Mouse (Mus musculus): ENCODE results near the gene C1qtnf3. TPM values are rescaled to one million over a fixed set of nuclear protein-coding genes. Genes with fewer than 3 reads are reported as not detected.
A peak's percentile ranks its signal among the peaks of the same experiment; 100 is the strongest.
"Not testable (repeated sequence)": the region's sequence is repeated elsewhere in the genome, so short reads cannot be mapped to it uniquely, and the experiment has no call there.

C1qtnf3 gene
- polyA plus RNA-seq, 1 experiment from 2014 or later: 1.2 TPM

DNA sequence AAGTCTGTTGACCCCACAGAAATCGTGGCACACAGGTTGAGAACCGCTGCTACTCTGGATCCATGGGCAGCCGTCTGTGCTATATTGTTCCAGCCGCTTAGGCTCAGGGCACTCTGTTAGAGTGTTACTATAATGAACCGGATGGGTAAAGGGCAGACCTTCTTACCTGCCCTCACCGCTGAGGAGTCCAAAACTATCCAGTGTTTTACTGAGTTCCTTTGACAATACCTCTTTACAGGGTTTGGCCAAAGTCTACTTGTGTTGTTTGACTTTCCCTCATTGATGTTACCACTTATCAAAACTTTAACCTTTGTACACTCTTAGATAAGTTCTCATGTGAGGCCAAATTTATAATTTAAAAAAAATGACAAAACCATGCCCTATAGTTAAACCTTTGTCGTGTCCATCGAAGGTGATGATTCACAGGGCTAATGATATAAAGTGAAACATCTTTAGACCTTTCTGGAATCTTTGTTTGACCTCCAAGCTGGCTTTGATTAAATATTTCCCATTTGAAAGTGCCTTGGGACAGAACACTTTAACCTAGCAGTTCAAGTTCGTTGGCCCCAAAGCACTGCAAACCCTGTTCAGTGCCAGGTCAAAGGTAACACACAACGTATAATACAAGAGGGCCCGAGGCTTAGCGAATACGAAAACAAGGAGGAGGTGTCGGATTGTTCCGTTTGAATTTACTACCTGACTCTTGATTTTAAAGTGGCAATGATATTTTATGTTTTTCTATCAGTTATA lies 7.3 kb downstream of the C1qtnf3 start:
- Histone ChIP-seq H3K27me3 (no peaks in the 10 kb centered on the region), H3K9me3 (replicated peaks) (no peaks in the 10 kb centered on the region), H3K4me1 (replicated peaks) (no peaks in the 10 kb centered on the region; the same call in 1 of the 2 replicates), H3K4me3 (no peak overlapping the region), H3K27ac (no peak overlapping the region), H3K4me2 (no peak overlapping the region), H3K36me3 (no peaks in the 10 kb centered on the region), H3K9ac (no peak overlapping the region)
- no peak for ATAC-seq (replicated peaks; ENCODE audit: insufficient number of reproducible peaks, insufficient read depth, low FRiP score, low read depth)
- WGBS: 88% methylated on average over 15 of the region's 15 CpGs

DNA sequence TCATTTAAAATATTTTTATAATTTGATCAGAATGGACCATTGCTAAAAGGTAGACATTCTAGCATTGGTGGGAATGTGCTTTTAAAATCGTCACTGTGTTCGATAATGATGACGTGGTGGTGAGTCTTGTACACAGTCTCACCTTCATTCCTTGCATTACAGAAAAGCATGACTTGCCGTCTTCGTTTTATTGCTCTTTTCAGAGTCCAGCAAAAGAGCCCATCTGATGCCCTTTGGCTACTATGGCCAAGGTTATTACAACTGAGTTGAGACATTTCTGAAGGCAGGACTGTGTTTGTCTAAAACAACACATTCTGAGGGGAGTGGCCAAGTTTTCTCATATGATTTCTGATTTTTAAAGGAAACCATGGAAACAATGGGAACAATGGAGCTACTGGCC lies 8.1 kb downstream of the C1qtnf3 start:
- no peaks in the 10 kb centered on the region; the same call in 1 of the 2 replicates for H3K4me1 ChIP-seq (replicated peaks)

DNA sequence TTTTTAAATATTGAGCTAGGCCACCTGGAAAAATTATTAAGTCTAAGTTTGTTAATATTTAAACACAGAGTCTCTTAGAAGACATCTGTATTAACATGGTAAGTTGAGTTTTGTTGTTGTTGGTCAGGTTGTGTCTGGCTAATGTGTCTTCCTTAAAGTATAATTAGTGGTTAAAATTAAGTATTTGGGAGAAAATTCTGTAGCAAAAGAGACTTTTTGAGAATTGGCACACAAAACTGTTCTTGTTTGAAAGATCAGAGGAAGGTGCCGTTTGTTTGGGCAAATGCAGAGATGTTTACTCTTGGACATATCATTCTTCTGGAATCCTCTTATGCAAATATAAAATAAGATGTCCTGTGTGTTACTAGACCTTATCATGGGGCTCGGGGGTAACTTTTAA lies 10.5 kb downstream of the C1qtnf3 start:
- H3K4me2 ChIP-seq: no peak overlapping the region
- no peaks in the 10 kb centered on the region; the same call in 1 of the 2 replicates for H3K4me1 ChIP-seq (replicated peaks)
- WGBS: 79% methylated on average over 2 of the region's 2 CpGs
- no peaks in the 10 kb centered on the region for H3K9me3 ChIP-seq (replicated peaks)
- no peak overlapping the region for H3K9ac ChIP-seq
- H3K27me3 ChIP-seq: no peaks in the 10 kb centered on the region
- H3K36me3 ChIP-seq: no peaks in the 10 kb centered on the region
- no peak for ATAC-seq (replicated peaks; ENCODE audit: insufficient number of reproducible peaks, insufficient read depth, low FRiP score, low read depth)
- no peak overlapping the region for H3K27ac ChIP-seq
- H3K4me3 ChIP-seq: no peak overlapping the region

More for the DNA sequence above, 8.1 kb downstream of the C1qtnf3 start:
- no peaks in the 10 kb centered on the region for H3K27me3 ChIP-seq
- no peak overlapping the region for H3K4me3 ChIP-seq
- H3K9me3 ChIP-seq (replicated peaks): no peaks in the 10 kb centered on the region
- H3K4me2 ChIP-seq: no peak overlapping the region
- ATAC-seq (replicated peaks; ENCODE audit: insufficient number of reproducible peaks, insufficient read depth, low FRiP score, low read depth): no peak
- H3K27ac ChIP-seq: no peak overlapping the region
- WGBS: 86% methylated on average over 5 of the region's 5 CpGs
- no peak overlapping the region for H3K9ac ChIP-seq
- no peaks in the 10 kb centered on the region for H3K36me3 ChIP-seq

DNA sequence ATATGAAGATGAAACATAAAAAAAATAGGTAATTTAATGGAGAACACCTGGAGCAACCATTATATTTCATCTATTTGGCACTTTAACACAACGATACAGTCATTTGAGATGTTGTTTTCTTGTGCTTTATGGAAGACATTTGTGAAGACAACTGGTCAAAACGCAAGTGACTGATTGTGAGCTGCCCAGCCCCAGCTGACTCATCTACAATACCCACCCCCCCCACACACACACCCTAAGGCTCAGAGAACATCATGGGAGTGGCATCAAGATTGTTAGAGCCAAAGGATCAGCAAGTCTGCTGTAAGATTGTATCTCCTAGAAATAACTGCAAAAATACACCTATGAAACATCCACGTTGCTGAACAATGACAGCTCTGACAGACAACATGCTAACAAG lies 17.3 kb downstream of the C1qtnf3 start:
- WGBS: 65% methylated on average over 3 of the region's 3 CpGs
- H3K9ac ChIP-seq: no peak overlapping the region

DNA sequence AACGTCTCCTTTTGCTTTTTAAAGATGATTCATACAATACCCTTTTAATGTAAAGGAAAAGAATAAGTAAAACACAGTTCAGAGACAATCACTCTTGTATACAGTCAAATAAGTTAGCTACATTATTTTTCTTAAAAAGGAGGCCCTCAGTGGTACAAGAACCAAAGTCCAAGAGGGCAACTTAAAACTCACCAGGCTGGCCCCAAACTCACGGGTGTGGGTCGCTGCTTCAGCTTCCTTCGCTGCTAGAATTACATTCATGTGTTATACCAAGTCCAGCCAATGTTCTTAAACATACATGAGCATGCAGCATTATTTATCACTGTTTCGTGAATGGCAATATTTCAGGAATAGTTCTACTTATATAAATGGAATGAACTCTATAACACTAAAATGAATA lies 18.6 kb downstream of the C1qtnf3 start:
- Histone ChIP-seq H3K4me3 (no peak overlapping the region), H3K4me1 (replicated peaks) (no peaks in the 10 kb centered on the region), H3K36me3 (no peaks in the 10 kb centered on the region), H3K9me3 (replicated peaks) (no peaks in the 10 kb centered on the region), H3K27ac (no peak overlapping the region), H3K4me2 (no peak overlapping the region), H3K9ac (no peak overlapping the region), H3K27me3 (no peaks in the 10 kb centered on the region)
- 76% methylated on average over 5 of the region's 5 CpGs for WGBS
- no peak for ATAC-seq (replicated peaks; ENCODE audit: insufficient number of reproducible peaks, insufficient read depth, low FRiP score, low read depth)

More for the DNA sequence above, 17.3 kb downstream of the C1qtnf3 start:
- ATAC-seq (replicated peaks; ENCODE audit: insufficient number of reproducible peaks, insufficient read depth, low FRiP score, low read depth): no peak
- Histone ChIP-seq H3K9me3 (replicated peaks) (no peaks in the 10 kb centered on the region), H3K27ac (no peak overlapping the region), H3K4me1 (replicated peaks) (no peaks in the 10 kb centered on the region), H3K4me2 (no peak overlapping the region), H3K36me3 (no peaks in the 10 kb centered on the region), H3K4me3 (no peak overlapping the region), H3K27me3 (no peaks in the 10 kb centered on the region)

DNA sequence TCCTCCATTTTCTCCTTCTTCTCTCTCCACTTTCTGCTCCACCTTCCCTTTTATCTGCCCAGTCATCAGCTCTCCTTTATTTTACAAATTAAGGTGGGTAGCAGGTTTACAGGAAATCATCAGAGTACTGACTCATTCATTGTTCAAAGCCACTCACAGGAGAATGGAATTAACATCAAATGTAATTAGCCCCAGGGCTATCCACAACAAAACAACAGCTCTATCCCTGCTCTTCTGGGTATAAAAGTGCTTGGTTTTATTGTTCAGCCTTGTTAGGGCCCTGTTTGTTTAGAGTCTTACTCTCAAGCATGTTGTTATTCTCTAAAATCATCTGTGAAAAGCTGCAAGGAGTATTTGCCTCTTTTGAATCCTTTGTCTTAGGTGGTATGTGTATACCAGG lies 25.0 kb downstream of the C1qtnf3 start:
- H3K27me3 ChIP-seq: no peaks in the 10 kb centered on the region
- no peak overlapping the region for H3K27ac ChIP-seq
- H3K4me3 ChIP-seq: no peak overlapping the region
- H3K36me3 ChIP-seq: no peaks in the 10 kb centered on the region
- no peak for ATAC-seq (replicated peaks; ENCODE audit: insufficient number of reproducible peaks, insufficient read depth, low FRiP score, low read depth)
- H3K4me2 ChIP-seq: no peak overlapping the region
- H3K4me1 ChIP-seq (replicated peaks): 0 out of 2 replicates have a peak, but pooled peaks cover 3% of the 10 kb centered on the region
- H3K9ac ChIP-seq: no peak overlapping the region
- H3K9me3 ChIP-seq (replicated peaks): no peaks in the 10 kb centered on the region

DNA sequence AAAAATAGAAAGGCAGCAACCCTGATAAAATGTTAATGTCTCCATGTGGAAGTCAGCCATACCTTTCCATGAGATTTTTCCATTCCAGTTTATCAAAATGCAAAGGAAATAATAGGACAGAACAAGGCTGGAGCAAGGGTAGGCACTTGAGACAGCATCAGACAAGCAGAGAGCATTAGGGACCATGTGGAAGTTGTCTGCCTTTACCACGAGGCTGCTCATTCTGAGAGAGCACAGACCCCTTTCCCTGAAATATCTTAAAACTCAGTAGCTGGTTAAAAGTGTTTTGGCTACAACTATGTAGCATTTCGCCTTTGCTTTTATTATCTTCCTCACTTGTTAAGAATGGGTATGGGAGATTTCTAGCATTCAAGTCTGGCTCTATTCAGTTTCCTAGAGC lies 28.6 kb downstream of the C1qtnf3 start:
- peak overlapping the region; percentile 71 for H3K4me3 ChIP-seq
- no peaks in the 10 kb centered on the region for H3K9me3 ChIP-seq (replicated peaks)
- no peak for ATAC-seq (replicated peaks; ENCODE audit: insufficient number of reproducible peaks, insufficient read depth, low FRiP score, low read depth)
- peaks cover 5% of the 10 kb centered on the region; the same call in 1 of the 2 replicates for H3K4me1 ChIP-seq (replicated peaks)
- WGBS: 61% methylated on average over 2 of the region's 2 CpGs
- H3K9ac ChIP-seq: no peak overlapping the region
- no peaks in the 10 kb centered on the region for H3K36me3 ChIP-seq
- peak overlapping the region; percentile 61 for H3K4me2 ChIP-seq
- H3K27me3 ChIP-seq: no peaks in the 10 kb centered on the region
- no peak overlapping the region for H3K27ac ChIP-seq

DNA sequence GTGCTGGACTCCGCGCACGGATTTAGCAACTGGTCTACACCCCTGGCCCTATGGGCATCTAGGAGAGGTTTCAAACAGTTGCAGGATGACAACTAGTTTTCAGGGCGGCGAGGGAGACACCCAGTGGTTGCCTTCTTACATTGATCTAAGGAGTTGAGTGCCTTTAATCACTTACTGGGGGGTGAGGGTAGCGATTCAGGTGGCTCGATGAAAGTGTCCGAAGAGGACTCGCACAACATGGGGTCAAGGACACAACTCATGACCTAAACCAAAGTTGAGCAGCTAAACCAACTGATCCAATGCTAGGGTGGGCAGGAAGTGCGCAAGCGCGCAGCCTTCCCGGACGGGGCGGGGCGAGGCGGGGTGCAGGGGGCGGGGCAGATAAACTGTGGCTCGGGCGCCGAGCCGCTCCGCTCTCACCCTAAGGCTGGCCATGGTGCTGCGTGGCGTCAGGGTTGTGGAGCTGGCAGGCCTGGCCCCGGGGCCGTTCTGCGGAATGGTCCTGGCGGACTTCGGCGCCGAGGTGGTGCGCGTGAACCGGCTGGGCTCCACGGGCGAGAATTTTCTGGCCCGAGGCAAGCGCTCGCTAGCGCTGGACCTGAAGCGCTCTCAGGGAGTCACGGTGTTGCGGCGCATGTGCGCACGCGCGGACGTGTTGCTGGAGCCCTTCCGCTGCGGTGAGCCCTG lies 29.4 kb downstream of the C1qtnf3 start, which contains the start of gene Amacr:
Gene Amacr (plus strand): TSS at position 380 of the 687 bp plus-strand sequence.
- peaks cover 5% of the 10 kb centered on the region; the same call in 1 of the 2 replicates for H3K4me1 ChIP-seq (replicated peaks)
- WGBS: under 1% methylated on average over 52 of the region's 52 CpGs
- H3K27ac ChIP-seq: peak within 1 kb of the TSS; percentile 96
- H3K4me3 ChIP-seq: peak within 1 kb of the TSS; percentile 71
- peak within 1 kb of the TSS; percentile 80 for H3K9ac ChIP-seq
- H3K4me2 ChIP-seq: peak within 1 kb of the TSS; percentile 61
- no peaks in the 10 kb centered on the region for H3K27me3 ChIP-seq
- ATAC-seq (replicated peaks; ENCODE audit: insufficient number of reproducible peaks, insufficient read depth, low FRiP score, low read depth): peak; percentile 100
- H3K9me3 ChIP-seq (replicated peaks): no peaks in the 10 kb centered on the region
- H3K36me3 ChIP-seq: no peaks in the 10 kb centered on the region

DNA sequence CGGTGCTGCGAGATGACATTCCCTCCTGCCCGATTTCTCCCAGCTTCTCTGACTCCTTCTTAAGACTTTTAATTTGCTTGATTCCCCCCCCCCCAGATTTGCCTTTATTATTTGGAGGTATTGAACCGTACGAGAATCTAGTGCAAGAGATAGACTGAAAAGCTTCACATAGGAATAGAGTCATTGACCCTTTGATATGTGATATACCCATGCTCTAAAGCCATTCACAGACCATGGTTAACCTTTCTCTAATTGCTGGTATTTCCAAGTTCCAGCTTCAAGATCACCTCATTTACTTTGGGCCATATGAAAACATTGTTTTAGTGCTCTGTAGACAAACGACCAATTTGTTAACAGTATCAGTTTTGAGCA lies 29.9 kb downstream of the C1qtnf3 start:
- H3K27me3 ChIP-seq: no peaks in the 10 kb centered on the region
- H3K9ac ChIP-seq: peak overlapping the region; percentile 80
- H3K9me3 ChIP-seq (replicated peaks): no peaks in the 10 kb centered on the region
- peaks cover 5% of the 10 kb centered on the region; the same call in 1 of the 2 replicates for H3K4me1 ChIP-seq (replicated peaks)
- peak overlapping the region; percentile 61 for H3K4me2 ChIP-seq
- H3K4me3 ChIP-seq: peak overlapping the region; percentile 71
- H3K36me3 ChIP-seq: no peaks in the 10 kb centered on the region
- WGBS: 3% methylated on average over 6 of the region's 6 CpGs
- ATAC-seq (replicated peaks; ENCODE audit: insufficient number of reproducible peaks, insufficient read depth, low FRiP score, low read depth): no peak
- H3K27ac ChIP-seq: peak overlapping the region; percentile 96

DNA sequence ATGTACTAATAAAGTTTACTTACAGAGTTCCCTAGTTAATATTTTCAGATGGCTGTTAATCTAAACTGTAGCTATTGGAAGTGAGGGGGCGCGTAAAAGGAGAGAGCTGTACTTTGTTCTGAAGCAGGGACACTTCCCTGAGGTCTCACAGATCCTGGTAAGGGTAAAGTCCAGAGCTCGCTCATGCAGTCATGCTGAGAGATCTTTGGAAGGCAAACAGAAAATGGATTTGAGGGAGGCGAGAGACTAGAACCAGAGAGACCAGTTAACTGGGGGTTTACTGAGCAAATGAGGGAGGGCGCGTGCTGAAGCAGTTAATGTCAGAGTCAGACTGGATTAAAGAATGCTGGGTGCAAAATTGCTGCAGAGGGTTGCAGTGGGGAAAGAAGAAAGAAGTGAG lies 33.6 kb downstream of the C1qtnf3 start:
- H3K4me3 ChIP-seq: no peak overlapping the region
- no peaks in the 10 kb centered on the region for H3K27me3 ChIP-seq
- no peaks in the 10 kb centered on the region for H3K36me3 ChIP-seq
- ATAC-seq (replicated peaks; ENCODE audit: insufficient number of reproducible peaks, insufficient read depth, low FRiP score, low read depth): no peak
- peaks cover 5% of the 10 kb centered on the region; the same call in 1 of the 2 replicates for H3K4me1 ChIP-seq (replicated peaks)
- H3K27ac ChIP-seq: no peak overlapping the region
- 80% methylated on average over 6 of the region's 6 CpGs for WGBS
- H3K9me3 ChIP-seq (replicated peaks): no peaks in the 10 kb centered on the region
- H3K9ac ChIP-seq: no peak overlapping the region
- H3K4me2 ChIP-seq: no peak overlapping the region

DNA sequence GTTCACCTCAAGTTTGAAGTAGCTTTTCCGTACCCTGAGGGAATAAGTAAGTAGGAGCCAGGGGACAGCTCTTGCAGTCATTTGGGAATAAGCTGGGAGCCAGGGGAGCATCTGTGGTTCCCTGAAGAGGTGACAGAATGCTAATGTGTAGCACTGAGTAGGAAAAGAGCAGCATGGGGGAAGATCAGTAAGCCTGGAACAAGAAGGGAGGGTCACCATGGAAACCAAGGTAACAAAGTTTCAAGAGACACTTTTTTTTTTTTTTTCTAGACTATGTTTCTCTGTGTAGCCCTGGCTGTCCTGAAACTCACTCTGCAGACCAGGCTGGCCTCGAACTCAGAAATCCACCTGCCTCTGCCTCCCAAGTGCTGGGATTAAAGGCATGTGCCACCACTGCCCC lies 34.3 kb downstream of the C1qtnf3 start:
- 81% methylated on average over 2 of the region's 2 CpGs for WGBS
- H3K9ac ChIP-seq; ATAC-seq (replicated peaks; ENCODE audit: insufficient number of reproducible peaks, insufficient read depth, low FRiP score, low read depth): not testable (repeated sequence)

More for the DNA sequence above, 34.3 kb downstream of the C1qtnf3 start:
- H3K4me1 ChIP-seq (replicated peaks); H3K27me3 ChIP-seq; H3K4me2 ChIP-seq; H3K9me3 ChIP-seq (replicated peaks); H3K27ac ChIP-seq; H3K4me3 ChIP-seq; H3K36me3 ChIP-seq: not testable (repeated sequence)

Data from heart, embryonic 15.5 days (tissue).